Mouse (Mus musculus) adrenal gland, adult 2 months (tissue): ENCODE results near the gene Sox2. TPM values are rescaled to one million over a fixed set of nuclear protein-coding genes. Genes with fewer than 3 reads are reported as not detected.
A peak's percentile ranks its signal among the peaks of the same experiment; 100 is the strongest.

ENCODE experiments used
- DNase-seq: peaks from one replicate; pipeline ENCODE4 v3.0.0; 2021
- long read RNA-seq: library from polyadenylated mRNA; stranded (forward); transcript quantifications from one replicate; pipeline ENCODE4 v2.0.0, GENCODE M21; 2021
- polyA plus RNA-seq: library from polyadenylated mRNA; depleted of rRNA; stranded (reverse); fragments of >200 nt; gene quantifications from 2 replicates; pipeline ENCODE4 v1.2.3, GENCODE M21; 2012; rRNA removed
- total RNA-seq, 2 experiments: library from RNA; stranded (reverse); gene quantifications; 2 replicates each; pipeline ENCODE4 v1.2.3; 2021

The Sox2 gene
- total RNA-seq (under 1 TPM; 0.14 to 0.28 TPM), polyA plus RNA-seq (0.42 and 0.44 TPM in 2 replicates)
- long read RNA-seq: 0 reads

DNA sequence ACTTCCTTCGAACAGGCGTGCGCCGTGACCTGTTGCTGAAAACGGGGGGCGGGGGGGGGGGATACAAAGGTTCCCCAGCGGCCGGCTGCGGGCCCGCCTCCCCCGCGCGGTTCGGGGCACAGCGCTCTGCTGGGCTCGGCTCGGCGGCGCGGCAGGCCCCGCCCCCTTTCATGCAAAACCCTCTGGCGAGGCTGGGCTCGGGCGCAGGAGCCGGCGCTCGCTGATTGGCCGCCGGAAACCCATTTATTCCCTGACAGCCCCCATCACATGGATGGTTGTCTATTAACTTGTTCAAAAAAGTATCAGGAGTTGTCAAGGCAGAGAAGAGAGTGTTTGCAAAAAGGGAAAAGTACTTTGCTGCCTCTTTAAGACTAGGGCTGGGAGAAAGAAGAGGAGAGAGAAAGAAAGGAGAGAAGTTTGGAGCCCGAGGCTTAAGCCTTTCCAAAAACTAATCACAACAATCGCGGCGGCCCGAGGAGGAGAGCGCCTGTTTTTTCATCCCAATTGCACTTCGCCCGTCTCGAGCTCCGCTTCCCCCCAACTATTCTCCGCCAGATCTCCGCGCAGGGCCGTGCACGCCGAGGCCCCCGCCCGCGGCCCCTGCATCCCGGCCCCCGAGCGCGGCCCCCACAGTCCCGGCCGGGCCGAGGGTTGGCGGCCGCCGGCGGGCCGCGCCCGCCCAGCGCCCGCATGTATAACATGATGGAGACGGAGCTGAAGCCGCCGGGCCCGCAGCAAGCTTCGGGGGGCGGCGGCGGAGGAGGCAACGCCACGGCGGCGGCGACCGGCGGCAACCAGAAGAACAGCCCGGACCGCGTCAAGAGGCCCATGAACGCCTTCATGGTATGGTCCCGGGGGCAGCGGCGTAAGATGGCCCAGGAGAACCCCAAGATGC, at the start of gene Sox2:
Sox2 (plus strand) TSS at position 680 of the 895 bp plus-strand sequence.
- DNase-seq: peak; percentile 83

- DNase-seq: no peak
These were observed 49.1 kb upstream of the Sox2 start for GRCm38 (mm10) chr3:34601116-34601515.

DNA sequence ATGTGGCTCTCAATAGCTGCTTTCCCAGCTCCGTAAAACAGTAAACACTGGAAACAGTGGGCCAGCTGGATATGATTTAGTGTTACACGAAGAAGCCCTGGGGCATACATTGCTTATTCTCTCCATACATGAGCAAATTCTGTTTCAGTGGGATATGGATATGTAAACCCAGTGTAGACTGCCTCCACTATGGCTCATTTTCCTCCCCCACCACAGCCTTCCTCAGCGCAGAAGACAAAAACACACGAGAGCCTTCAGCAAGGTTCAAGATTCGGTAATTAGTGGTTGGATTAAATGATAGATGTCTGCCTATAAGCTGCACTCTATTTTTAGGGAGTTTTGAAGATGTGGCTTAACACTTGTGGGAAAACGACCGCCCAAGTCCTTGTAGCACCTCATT, 36.1 kb upstream of the Sox2 start:
- no peak for DNase-seq

DNA sequence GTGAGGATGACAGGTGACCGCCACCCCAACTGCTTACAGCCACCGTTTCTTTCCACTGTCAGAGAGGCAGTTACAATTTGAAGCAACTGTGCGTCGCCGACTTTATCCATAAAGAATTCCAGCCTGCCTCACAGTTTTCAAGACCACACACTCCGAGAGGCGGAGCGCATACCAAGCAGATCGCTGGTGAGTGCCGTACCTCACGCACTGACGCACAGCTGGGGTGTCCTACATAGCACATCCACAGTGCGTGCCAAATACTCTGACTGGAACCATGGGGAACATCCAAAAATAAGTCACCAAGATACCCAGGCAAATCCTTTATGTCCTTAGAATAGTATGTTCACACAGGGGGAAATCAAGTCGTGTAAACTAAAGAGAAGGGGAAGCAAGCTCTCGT, 34.7 kb upstream of the Sox2 start:
- DNase-seq: no peak

GRCm38 (mm10) chr3:34618934-34619333, 31.3 kb upstream of the Sox2 start:
- no peak for DNase-seq

GRCm38 (mm10) chr3:34620121-34620520, 30.1 kb upstream of the Sox2 start:
- DNase-seq: no peak

- DNase-seq: no peak
These were observed 25.4 kb upstream of the Sox2 start for GRCm38 (mm10) chr3:34624721-34625270.

DNA sequence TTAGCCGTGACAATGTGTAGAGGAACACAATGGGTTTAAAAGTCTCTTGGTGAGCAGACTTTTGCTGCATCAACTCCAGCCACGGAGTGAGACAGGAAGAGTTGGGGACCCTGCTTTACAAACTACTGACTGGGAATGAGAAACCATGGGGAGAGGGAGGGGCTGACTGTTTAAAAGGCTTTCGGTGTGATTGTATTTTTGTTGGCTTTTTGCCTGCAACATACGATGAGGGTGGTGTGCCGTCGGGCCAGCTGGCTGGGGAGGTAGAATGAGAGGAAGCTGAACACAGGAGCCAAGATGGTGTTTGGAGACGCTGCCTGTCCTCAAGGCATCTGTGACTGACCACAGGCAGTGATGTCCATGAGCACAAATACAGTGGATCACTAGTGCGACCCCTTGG, 23.7 kb upstream of the Sox2 start:
- no peak for DNase-seq

- DNase-seq: no peak
These were observed 20.2 kb upstream of the Sox2 start for GRCm38 (mm10) chr3:34630031-34630430.

DNA sequence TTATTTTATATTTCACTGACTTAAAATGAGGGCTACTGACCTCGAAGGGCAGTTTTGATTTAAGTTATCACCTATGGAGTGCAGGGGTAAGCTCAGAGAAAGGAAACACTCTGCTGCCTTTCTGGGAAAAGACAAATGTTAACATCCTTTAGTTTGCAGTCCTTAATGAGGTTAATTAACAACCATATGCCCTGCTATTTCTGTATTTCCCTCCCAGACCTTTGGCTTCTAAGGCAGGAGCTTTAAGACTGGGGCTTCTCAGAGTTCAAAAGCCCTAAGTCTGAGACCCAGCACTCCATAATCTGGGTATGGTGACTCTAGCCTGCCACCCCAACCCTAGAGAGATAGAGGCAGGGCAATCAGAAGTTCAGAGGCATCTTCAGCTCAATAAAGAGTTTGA, 19.5 kb upstream of the Sox2 start:
- no peak for DNase-seq

DNA sequence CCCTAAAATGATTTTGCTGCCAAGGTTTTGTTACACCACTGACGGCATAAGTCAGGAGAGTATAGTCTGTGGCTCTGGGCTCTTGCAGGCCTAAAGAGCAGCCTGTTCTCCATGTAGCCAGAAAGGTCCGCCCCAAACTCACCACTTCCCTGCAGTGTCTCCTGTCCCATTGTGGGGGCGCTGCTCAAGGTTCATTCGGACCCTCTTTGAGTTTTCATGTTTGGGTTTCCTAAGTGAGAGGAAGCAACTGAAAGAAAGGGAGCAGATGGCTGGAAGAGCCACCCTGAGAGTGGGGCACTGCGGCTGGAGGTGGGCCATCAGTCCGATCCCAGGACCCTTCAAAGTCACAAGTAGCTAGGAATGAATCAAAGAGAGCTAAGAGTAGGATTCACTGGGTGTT, 13.2 kb upstream of the Sox2 start:
- no peak for DNase-seq

DNA sequence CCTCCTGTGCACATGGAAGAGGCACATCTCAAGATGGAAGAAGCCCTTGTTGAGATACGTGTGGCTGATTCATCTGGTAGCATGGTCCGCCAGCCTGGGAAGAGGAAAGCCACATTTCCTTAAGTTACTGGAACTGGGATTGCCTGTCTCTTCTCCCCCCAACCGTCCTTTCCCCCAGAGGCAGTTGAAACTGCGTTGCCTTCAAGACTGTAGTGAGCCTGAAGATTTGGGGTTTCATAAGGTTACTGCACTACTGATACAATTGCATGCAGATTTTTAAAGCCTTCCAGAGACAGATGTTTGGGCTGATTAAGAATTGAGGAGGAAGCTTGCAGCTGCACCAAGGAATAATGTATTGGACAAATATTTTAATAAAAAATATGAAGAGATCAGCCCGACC, 12.7 kb upstream of the Sox2 start:
- DNase-seq: no peak

DNA sequence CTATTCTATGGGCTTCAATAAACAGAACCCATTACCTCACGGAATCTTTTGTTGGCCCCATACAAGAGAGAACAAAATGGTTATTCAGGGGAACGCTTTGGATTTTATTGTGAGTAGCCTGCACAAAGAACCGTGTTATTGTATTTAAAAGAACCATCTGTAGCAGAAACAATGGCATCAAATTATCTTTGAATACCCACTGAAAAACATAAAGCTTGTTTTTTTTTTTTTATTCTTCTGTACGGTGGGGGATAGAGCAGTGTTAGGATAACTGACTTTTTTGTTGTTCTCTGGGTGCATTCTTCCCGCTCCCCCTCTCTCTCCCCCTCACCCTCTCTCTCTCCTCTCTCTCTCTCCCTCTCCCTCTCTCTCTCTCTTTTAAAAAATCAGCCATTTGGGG, 12.3 kb upstream of the Sox2 start:
- no peak for DNase-seq

GRCm38 (mm10) chr3:34638344-34638743, 11.9 kb upstream of the Sox2 start:
- DNase-seq: no peak

DNA sequence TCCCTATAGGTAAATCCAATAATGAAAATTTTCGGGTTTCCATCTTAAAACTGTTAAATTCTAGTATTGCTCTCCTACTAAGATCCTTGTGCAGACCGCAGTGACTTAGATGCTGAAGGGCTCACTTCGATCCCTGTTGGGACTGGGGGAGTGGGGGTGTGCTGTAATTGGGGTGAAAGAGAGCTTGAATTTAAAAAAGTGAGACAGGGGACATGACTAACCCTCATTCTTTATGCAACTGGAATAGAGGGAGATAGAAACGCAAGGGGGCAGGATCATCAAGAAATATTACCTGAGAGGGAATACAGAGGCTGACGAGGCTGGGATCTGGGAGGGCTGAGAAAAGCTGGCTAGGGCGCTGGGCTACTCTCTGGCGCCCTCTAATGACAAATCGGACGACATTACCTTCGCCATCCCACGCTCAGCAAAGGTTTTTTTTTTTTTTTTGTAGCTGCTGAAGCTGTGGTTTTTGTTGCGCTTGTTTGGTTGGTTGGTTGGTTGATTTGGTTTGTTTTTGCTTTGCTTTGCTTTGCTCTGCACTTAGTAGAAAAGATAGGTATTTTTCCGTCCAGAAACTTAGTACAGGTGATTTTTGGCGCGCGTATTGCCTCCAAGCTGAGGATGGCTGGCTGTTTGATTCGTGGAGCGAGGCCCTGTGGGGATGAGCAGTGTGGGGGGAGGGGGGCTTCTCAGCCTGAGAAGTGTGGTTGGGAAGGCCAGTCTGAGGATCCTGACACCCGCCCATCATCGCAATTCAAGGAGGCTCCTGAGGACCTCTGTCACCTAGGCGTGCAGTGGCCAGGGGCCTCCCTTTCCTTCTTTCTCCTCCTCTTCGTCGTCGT, 11.0 kb upstream of the Sox2 start:
- no peak for DNase-seq

GRCm38 (mm10) chr3:34639873-34640270, 10.3 kb upstream of the Sox2 start:
- DNase-seq: no peak

- DNase-seq: no peak
These were observed 9.9 kb upstream of the Sox2 start for GRCm38 (mm10) chr3:34640276-34640675.

GRCm38 (mm10) chr3:34640690-34641600, 9.3 kb upstream of the Sox2 start:
- DNase-seq: peak; percentile 35

DNA sequence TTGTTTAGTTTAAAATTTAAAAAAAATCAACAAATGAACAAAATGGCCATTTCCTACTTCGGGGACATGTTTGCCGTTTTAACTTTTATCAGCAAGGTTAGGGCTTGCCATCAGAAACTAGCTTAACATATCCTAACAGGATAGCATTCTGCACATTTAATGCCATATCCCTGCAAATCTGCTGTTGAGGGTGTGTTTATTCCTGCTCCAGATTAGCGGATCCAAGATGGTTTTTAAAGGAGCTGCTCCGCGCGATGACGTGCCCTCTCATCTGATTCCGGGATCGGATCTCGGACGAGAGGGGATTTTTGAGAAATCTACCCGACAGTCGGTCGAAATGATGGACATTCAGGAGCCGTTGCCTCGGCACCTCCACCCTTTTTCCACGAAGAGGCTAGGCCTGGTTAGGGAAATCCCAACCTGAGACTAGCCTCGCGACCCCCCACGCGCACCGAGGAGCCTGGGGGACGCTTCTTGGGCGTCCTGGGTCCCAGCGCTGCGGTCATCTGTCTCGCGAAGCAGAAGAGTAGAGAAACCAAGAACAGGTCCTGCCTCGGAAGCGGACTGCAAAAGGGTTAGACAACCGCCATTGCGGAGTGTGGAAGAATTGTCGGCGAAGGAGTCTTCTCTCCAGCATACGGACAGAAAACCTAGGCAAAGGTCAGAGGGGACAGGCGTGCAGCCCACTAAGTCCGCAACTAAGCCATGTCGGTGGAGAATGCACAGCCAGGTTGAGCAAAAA, 8.3 kb upstream of the Sox2 start:
- DNase-seq: no peak

DNA sequence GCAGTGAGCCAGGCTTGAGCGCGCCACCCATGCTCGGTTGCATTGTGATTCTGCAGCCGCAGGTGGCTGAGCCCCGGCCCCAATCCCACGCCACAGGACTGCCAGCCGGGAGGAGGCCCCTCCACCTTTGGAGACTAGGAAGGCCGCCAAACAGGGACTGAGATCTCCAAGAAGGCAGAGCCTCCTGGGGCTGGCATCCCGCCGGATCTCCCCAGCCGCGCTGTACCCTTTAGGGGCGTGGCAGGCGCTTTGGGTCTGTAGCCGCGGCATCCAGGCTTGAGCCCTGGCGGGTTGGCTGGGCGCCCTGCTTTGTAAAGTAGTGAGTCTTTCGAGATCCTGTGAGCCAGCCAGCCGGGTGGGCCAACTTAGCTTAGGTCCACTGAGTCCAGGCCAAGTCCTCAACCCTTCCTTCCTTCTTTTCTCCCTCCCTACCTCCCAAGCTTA, 7.7 kb upstream of the Sox2 start:
- no peak for DNase-seq

DNA sequence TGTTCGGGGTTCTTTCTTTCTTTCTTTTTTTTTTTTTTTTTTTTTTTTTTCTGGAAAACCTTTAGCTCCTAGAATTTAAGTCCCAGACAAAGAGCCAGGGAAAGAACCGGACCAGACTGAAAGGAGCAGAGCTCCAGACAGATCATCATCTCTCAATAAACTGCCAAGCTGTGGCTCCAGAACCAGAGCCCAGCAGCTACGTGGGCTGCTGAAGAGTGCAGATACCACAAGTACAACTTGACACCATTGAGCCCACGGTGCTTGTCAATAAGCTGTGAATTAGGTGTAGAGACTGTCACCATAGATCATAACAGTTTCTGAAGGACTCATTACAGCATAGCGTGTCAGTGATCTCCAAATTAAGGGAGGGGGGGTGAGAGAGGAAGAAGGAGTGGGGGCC, 7.1 kb upstream of the Sox2 start:
- no peak for DNase-seq
